Mouse (Mus musculus): ENCODE data around the gene Gm10392. TPM values are rescaled to one million over a fixed set of nuclear protein-coding genes. Genes with fewer than 3 reads are reported as not detected.
"Not testable (repeated sequence)": the region's sequence is repeated elsewhere in the genome, so short reads cannot be mapped to it uniquely, and the experiment has no call there.

Gm10392 gene
- polyA plus RNA-seq (2015; fragmentation: Nextera tagmentation; extraction: Ambion mirVana), result 0.10 TPM in 1 of 2 replicates, not detected in the other

GRCm38 (mm10) chr11:77519043-77519442, at the start of gene Gm10392:
TSS of gene Gm10392 (minus strand) at chr11:77519198.
- Histone ChIP-seq H3K27me3 (peaks cover 55% of the 10 kb centered on the region), H3K9ac (no peak within 1 kb of the TSS), H3K27ac (peak within 1 kb of the TSS; percentile 34; the same call in 1 of the 2 replicates), H3K36me3 (no peaks in the 10 kb centered on the region), H3K9me3 (replicated peaks) (no peaks in the 10 kb centered on the region), H3K4me3 (replicated peaks) (no peak within 1 kb of the TSS), H3K4me2 (no peak within 1 kb of the TSS), H3K4me1 (replicated peaks) (peaks cover 44% of the 10 kb centered on the region)
- DNase-seq (no peak), ATAC-seq (ENCODE audit: low read depth) (no peak)
- 13% methylated on average over 5 of the region's 5 CpGs for WGBS (ENCODE audit: insufficient replicate concordance)

DNA sequence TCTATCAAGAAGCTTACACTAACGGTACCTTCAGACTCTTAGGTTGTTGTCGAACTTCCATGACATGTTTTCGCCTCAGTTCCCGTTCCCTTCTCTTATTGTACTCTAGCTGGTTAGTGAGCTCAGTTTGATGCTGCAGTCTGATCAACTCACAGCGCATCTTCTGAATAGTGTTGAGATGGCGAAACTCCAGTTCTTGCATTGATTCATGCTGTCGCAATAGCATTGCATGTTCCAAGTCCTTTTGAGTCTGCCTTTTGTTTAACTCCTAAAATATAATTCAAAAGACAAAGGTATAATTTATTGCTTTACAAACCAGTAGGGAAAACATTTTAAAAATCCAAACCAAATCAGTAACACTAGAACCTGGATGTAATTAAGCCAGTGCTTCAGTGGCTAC, 26.3 kb upstream of the Gm10392 start:
- Histone ChIP-seq H3K27me3 (no peaks in the 10 kb centered on the region), H3K36me3 (peaks cover 75% of the 10 kb centered on the region), H3K4me2 (no peak overlapping the region), H3K9me3 (replicated peaks) (no peaks in the 10 kb centered on the region), H3K4me1 (replicated peaks) (no peaks in the 10 kb centered on the region), H3K27ac (no peak overlapping the region), H3K9ac (no peak overlapping the region), H3K4me3 (replicated peaks) (no peak overlapping the region)
- WGBS (ENCODE audit: insufficient replicate concordance), result 93% methylated on average over 7 of the region's 7 CpGs
- ATAC-seq (ENCODE audit: low read depth), result no peak
- DNase-seq, result no peak

GRCm38 (mm10) chr11:77532202-77532846, 13.3 kb upstream of the Gm10392 start:
- no peaks in the 10 kb centered on the region for H3K9me3 ChIP-seq (replicated peaks)
- 0 out of 2 replicates have a peak, but pooled peaks cover 4% of the 10 kb centered on the region for H3K4me1 ChIP-seq (replicated peaks)
- H3K36me3 ChIP-seq, result peaks cover 13% of the 10 kb centered on the region
- no peak overlapping the region for H3K9ac ChIP-seq
- H3K4me3 ChIP-seq (replicated peaks), result no peak overlapping the region
- WGBS (ENCODE audit: insufficient replicate concordance), result 74% methylated on average over 4 of the region's 4 CpGs
- DNase-seq (no peak), ATAC-seq (ENCODE audit: low read depth) (no peak)
- no peaks in the 10 kb centered on the region for H3K27me3 ChIP-seq
- no peak overlapping the region for H3K4me2 ChIP-seq
- H3K27ac ChIP-seq, result no peak overlapping the region

- Histone ChIP-seq H3K4me3 (replicated peaks) (no peak overlapping the region), H3K4me1 (replicated peaks) (0 out of 2 replicates have a peak, but pooled peaks cover 4% of the 10 kb centered on the region), H3K27me3 (no peaks in the 10 kb centered on the region), H3K4me2 (no peak overlapping the region), H3K9ac (no peak overlapping the region), H3K36me3 (peaks cover 4% of the 10 kb centered on the region; the same call in 1 of the 2 replicates), H3K27ac (no peak overlapping the region), H3K9me3 (replicated peaks) (no peaks in the 10 kb centered on the region)
- 48% methylated on average over 2 of the region's 2 CpGs for WGBS (ENCODE audit: insufficient replicate concordance)
- DNase-seq (no peak), ATAC-seq (ENCODE audit: low read depth) (no peak)
Observed at GRCm38 (mm10) chr11:77530862-77531261, 11.9 kb upstream of the Gm10392 start.

GRCm38 (mm10) chr11:77529644-77530043, 10.6 kb upstream of the Gm10392 start:
- Histone ChIP-seq H3K27ac (no peak overlapping the region), H3K36me3 (peaks cover 2% of the 10 kb centered on the region; the same call in 1 of the 2 replicates), H3K4me3 (replicated peaks) (no peak overlapping the region), H3K9me3 (replicated peaks) (no peaks in the 10 kb centered on the region), H3K4me2 (no peak overlapping the region), H3K9ac (no peak overlapping the region), H3K27me3 (no peaks in the 10 kb centered on the region), H3K4me1 (replicated peaks) (0 out of 2 replicates have a peak, but pooled peaks cover 4% of the 10 kb centered on the region)
- ATAC-seq (ENCODE audit: low read depth) (no peak), DNase-seq (no peak)
- 53% methylated on average over 3 of the region's 3 CpGs for WGBS (ENCODE audit: insufficient replicate concordance)

GRCm38 (mm10) chr11:77528420-77528819, 9.4 kb upstream of the Gm10392 start:
- not testable (repeated sequence) for H3K4me2 ChIP-seq; H3K27ac ChIP-seq; H3K9me3 ChIP-seq (replicated peaks); DNase-seq; H3K27me3 ChIP-seq; H3K9ac ChIP-seq; H3K4me3 ChIP-seq (replicated peaks); H3K4me1 ChIP-seq (replicated peaks); ATAC-seq (ENCODE audit: low read depth); H3K36me3 ChIP-seq
- 73% methylated on average over 3 of the region's 3 CpGs for WGBS (ENCODE audit: insufficient replicate concordance)

GRCm38 (mm10) chr11:77525804-77526486, 6.9 kb upstream of the Gm10392 start:
- Histone ChIP-seq H3K9ac (no peak overlapping the region), H3K4me3 (replicated peaks) (no peak overlapping the region), H3K9me3 (replicated peaks) (no peaks in the 10 kb centered on the region), H3K27ac (no peak overlapping the region), H3K4me2 (no peak overlapping the region), H3K4me1 (replicated peaks) (0 out of 2 replicates have a peak, but pooled peaks cover 2% of the 10 kb centered on the region), H3K27me3 (no peaks in the 10 kb centered on the region), H3K36me3 (no peaks in the 10 kb centered on the region; the same call in 1 of the 2 replicates)
- DNase-seq (no peak), ATAC-seq (ENCODE audit: low read depth) (no peak)
- WGBS (ENCODE audit: insufficient replicate concordance), result 66% methylated on average over 3 of the region's 3 CpGs

- H3K4me3 ChIP-seq (replicated peaks), result no peak overlapping the region
- H3K4me2 ChIP-seq, result no peak overlapping the region
- H3K9me3 ChIP-seq (replicated peaks), result no peaks in the 10 kb centered on the region
- 33% methylated on average over 5 of the region's 5 CpGs for WGBS (ENCODE audit: insufficient replicate concordance)
- H3K36me3 ChIP-seq, result no peaks in the 10 kb centered on the region
- ATAC-seq (ENCODE audit: low read depth) (no peak), DNase-seq (no peak)
- H3K9ac ChIP-seq, result no peak overlapping the region
- peaks cover 37% of the 10 kb centered on the region for H3K27me3 ChIP-seq
- no peak overlapping the region for H3K27ac ChIP-seq
- H3K4me1 ChIP-seq (replicated peaks), result peaks cover 26% of the 10 kb centered on the region
Observed at GRCm38 (mm10) chr11:77520601-77521529, 1.9 kb upstream of the Gm10392 start.

- Histone ChIP-seq H3K9ac (no peak overlapping the region), H3K4me2 (no peak overlapping the region), H3K36me3 (no peaks in the 10 kb centered on the region), H3K27me3 (peaks cover 55% of the 10 kb centered on the region), H3K9me3 (replicated peaks) (no peaks in the 10 kb centered on the region), H3K4me1 (replicated peaks) (peaks cover 51% of the 10 kb centered on the region), H3K27ac (0 out of 2 replicates have a peak overlapping the region, but pooled peaks have one; percentile 34), H3K4me3 (replicated peaks) (no peak overlapping the region)
- no peak for DNase-seq
- ATAC-seq (ENCODE audit: low read depth), result no peak
- WGBS (ENCODE audit: insufficient replicate concordance), result 64% methylated on average over 27 of the region's 27 CpGs
Observed at GRCm38 (mm10) chr11:77518051-77518798, 773 bp downstream of the Gm10392 start.

DNA sequence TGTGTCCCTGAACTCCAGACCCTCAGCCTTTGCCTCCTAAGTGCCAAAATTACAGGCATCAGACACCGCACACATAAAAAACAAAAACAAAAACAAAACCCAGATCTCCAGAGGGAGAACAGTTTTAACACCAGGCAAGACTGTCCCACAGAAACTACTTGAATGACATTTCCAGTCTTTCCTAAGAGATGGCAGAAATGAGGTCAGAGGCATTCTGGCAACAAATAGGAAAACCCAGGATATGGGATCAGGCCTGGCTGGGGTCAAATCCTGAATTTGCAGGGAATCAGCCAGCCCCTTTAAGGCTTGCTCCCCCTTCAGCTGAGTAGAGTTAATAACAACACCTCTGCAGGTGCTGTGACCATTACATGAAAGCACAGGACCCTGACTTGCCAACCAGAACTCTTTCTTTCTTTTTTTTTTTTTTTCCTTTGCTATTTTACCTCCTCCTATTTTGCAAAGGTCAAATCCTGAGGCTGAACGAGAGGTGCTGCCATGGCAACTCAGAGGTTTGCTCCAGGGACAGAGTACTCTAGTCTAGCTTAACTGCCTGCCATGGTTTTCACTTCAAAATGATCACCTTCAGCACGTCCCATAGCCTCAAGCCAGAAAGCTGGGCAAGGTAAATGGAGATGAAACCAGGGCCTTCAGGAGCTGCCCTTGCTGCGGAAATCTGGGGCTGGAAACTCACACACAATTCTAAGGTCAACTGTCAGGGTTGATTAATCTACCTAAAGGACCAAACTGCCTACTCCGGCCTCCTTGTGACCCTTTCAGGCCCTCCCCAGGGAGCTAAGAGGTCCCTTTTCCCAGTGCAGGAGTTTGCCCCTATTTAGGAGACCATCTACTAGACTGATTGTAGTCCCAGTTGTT, 2.2 kb downstream of the Gm10392 start:
- ATAC-seq (ENCODE audit: low read depth) (no peak), DNase-seq (no peak)
- Histone ChIP-seq H3K4me2 (peak overlapping the region; percentile 98), H3K4me1 (replicated peaks) (peaks cover 62% of the 10 kb centered on the region), H3K36me3 (no peaks in the 10 kb centered on the region), H3K27me3 (peaks cover 55% of the 10 kb centered on the region), H3K9ac (no peak overlapping the region), H3K27ac (no peak overlapping the region), H3K9me3 (replicated peaks) (no peaks in the 10 kb centered on the region), H3K4me3 (replicated peaks) (peak overlapping the region; percentile 77; the same call in 1 of the 2 replicates)
- WGBS (ENCODE audit: insufficient replicate concordance), result 65% methylated on average over 5 of the region's 5 CpGs
